Mouse (Mus musculus): ENCODE data around the gene Fxyd3.

DNA sequence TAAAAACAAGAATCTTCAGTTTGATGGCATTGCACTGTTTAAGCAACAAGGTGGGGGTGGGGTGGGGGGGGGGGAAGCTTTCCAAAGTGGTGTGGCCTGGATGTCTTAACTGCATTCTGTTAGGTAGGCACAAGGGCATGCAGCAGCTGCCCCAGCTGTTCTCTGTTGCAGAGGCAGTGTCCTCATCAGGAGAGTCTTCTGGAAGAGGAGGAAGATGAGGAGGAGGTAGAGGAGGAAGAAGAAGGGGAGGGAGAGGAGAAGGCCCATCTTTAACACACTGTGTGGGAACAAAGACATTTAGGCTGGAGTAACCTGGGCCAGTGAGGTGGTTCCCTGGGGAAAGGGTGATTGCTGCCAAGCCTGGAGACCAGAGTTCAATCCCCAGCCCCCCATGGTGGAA lies 5.6 kb upstream of the Fxyd3 start:
- TF ChIP-seq CTCF (IDR thresholded peaks at IDR 0.05; ENCODE audit: borderline replicate concordance, control insufficient read depth, extremely low read depth, insufficient read depth, low read length, poor library complexity) (no peak), POLR2A (IDR thresholded peaks at IDR 0.05; ENCODE audit: control insufficient read depth, extremely low read depth, insufficient read depth, low read length, poor library complexity) (no peak)

Data from thymus, adult 2 months (tissue).